Mouse (Mus musculus) lung, adult 2 months (tissue): ENCODE results near the gene Prss44.

Experiments
- CTCF ChIP-seq: fragments of 200-500 bp; IDR thresholded peaks from 2 replicates; pipeline ENCODE4 v1.5.1; 2011; ENCODE audit warnings: mild to moderate bottlenecking, low read length, control low read depth; ENCODE audit not compliant: insufficient read depth
- POLR2A ChIP-seq: fragments of 200-500 bp; IDR thresholded peaks from 2 replicates; pipeline ENCODE4 v1.6.1; 2011; ENCODE audit warnings: low read depth, mild to moderate bottlenecking, control low read depth, low read length, borderline replicate concordance; ENCODE audit errors: extremely low read depth

DNA sequence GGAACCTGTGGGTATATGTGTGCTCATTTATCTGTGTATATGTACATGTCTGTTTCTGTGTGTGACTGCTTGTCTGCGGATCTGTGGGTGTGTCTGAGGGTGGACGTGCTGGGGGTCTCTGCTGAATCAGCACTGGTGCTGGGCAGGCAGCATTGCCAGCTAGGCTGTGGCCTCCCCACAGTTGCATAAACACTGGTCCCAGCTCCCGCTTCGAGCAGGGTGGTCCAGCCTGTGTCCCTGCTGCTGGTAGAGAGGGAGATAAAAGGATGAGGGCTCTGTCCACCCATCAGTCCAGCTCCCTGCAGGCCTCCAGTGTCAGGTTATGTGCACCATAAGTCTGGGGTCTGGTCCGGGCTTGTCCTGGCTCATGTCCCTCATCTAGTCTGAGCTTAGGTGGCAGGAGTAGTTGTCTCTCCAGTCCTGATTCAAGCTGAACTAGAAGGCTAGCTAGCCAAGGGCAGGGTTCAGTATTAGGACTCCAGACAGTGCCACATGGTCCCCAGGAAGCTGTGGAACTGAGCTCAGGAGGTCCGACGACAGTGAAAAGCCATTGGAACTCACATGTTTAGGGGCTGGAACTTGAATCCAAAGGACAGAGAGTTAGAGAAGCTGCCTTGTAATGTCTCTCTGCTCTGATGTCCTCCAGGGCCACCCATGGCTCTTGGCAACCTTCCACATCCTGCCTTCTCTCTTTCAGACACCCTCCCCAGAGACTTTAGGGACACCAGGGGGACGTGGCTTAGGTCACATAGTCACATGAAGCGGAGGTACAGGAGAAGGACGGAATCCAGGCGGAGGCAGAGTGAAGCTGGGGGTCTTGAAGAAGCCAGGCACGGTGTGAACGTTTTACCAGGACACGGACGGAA lies 39.2 kb upstream of the Prss44 start:
- TF ChIP-seq CTCF (no peak), POLR2A (no peak)
